Mouse (Mus musculus) C2C12 (cell line): ENCODE measurements around the gene Hectd1. TPM values are rescaled to one million over a fixed set of nuclear protein-coding genes. Genes with fewer than 3 reads are reported as not detected.

Experiments used
- H3K27me3 ChIP-seq: one replicate; pipeline ENCODE4 v1.6.1; 2011; ENCODE audit not compliant: control insufficient read depth, insufficient read depth, insufficient read length
- H3K36me3 ChIP-seq: one replicate; pipeline ENCODE4 v1.6.1; 2011; ENCODE audit not compliant: control insufficient read depth, insufficient read depth
- H3K4me3 ChIP-seq: one replicate; pipeline ENCODE4 v1.5.1; 2011; ENCODE audit warnings: mild to moderate bottlenecking, control low read depth; ENCODE audit not compliant: poor library complexity, insufficient read depth, severe bottlenecking
- H3K79me2 ChIP-seq: one replicate; pipeline ENCODE4 v1.6.1; 2011; ENCODE audit not compliant: control insufficient read depth, insufficient read depth
- H3K79me3 ChIP-seq: one replicate; pipeline ENCODE4 v1.6.1; 2011; ENCODE audit warnings: low read depth, control low read depth
- H3ac ChIP-seq: one replicate; pipeline ENCODE3; 2011; ENCODE audit warnings: low read depth; ENCODE audit not compliant: control insufficient read depth, insufficient read length
- CEBPB ChIP-seq: IDR thresholded peaks from one replicate; pipeline ENCODE4 v1.6.1; 2011; ENCODE audit warnings: low read depth, mild to moderate bottlenecking, control low read depth, moderate library complexity
- CTCF ChIP-seq: IDR thresholded peaks from one replicate; pipeline ENCODE4 v1.5.1; 2011; ENCODE audit not compliant: control insufficient read depth, insufficient read depth, insufficient read length
- FOSL1 ChIP-seq: IDR thresholded peaks from one replicate; pipeline ENCODE4 v1.8.0; 2011; ENCODE audit warnings: mild to moderate bottlenecking, low read length; ENCODE audit not compliant: poor library complexity, insufficient read depth, severe bottlenecking
- MAX ChIP-seq: IDR thresholded peaks from one replicate; pipeline ENCODE4 v1.6.1; 2011; ENCODE audit warnings: mild to moderate bottlenecking, control low read depth
- MYOD1 ChIP-seq: IDR thresholded peaks from one replicate; pipeline ENCODE4 v1.6.1; 2011; ENCODE audit warnings: low read depth; ENCODE audit not compliant: control insufficient read depth, insufficient read length
- MYOG ChIP-seq: IDR thresholded peaks from one replicate; pipeline ENCODE4 v1.6.1; 2011; ENCODE audit not compliant: control insufficient read depth, insufficient read length; ENCODE audit errors: extremely low read depth
- USF1 ChIP-seq: IDR thresholded peaks from one replicate; pipeline ENCODE4 v1.6.1; 2011; ENCODE audit warnings: low read depth, mild to moderate bottlenecking, control low read depth, moderate library complexity
- polyA plus RNA-seq: library from polyadenylated mRNA; unstranded; fragments of >200 nt; fragmentation: generic; extraction: Trizol; gene quantifications from one replicate; pipeline ENCODE4 v1.2.1, GENCODE M21; 2012; ENCODE audit warnings: missing spikeins

Gene Hectd1
- polyA plus RNA-seq, 1 experiment, result 17.4 TPM

DNA sequence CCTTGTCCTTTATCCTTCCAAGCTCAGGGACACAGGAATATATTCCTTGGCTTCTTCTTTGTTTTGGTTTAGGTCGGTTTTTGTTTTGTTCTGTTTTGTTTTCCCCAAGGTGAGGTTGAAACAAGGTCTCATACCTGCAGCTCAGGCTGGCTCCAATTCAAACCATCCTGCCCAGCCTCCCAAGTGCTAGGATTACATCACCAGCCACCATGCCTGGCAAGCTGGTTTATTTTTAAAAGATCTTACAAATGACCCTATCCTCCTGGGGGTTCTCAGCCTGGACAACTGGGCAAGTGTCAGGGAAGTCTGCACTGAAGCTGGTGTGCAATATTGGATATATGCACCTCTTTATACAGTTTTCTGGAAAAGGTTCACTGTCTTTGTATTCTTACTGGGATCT lies 116.7 kb downstream of the Hectd1 start:
- Histone ChIP-seq H3K27me3 (no peaks in the 10 kb centered on the region), H3K36me3 (no peaks in the 10 kb centered on the region), H3K79me2 (no peaks in the 10 kb centered on the region), H3ac (no peak overlapping the region), H3K79me3 (no peaks in the 10 kb centered on the region), H3K4me3 (no peak overlapping the region)
- TF ChIP-seq CEBPB, result no peak
- TF ChIP-seq USF1, result no peak

- H3K36me3 ChIP-seq, result no peaks in the 10 kb centered on the region
- H3K4me3 ChIP-seq, result no peak overlapping the region
- H3ac ChIP-seq, result no peak overlapping the region
- no peaks in the 10 kb centered on the region for H3K79me3 ChIP-seq
- no peak for TF ChIP-seq MYOG
- TF ChIP-seq CTCF, result no peak
- no peak for TF ChIP-seq CEBPB
- TF ChIP-seq MYOD1, result peak; percentile 28
- no peak for TF ChIP-seq MAX
- TF ChIP-seq FOSL1, result no peak
- H3K27me3 ChIP-seq, result no peaks in the 10 kb centered on the region
- no peaks in the 10 kb centered on the region for H3K79me2 ChIP-seq
Measured at GRCm38 (mm10) chr12:51710154-51710553, 119.2 kb downstream of the Hectd1 start.

DNA sequence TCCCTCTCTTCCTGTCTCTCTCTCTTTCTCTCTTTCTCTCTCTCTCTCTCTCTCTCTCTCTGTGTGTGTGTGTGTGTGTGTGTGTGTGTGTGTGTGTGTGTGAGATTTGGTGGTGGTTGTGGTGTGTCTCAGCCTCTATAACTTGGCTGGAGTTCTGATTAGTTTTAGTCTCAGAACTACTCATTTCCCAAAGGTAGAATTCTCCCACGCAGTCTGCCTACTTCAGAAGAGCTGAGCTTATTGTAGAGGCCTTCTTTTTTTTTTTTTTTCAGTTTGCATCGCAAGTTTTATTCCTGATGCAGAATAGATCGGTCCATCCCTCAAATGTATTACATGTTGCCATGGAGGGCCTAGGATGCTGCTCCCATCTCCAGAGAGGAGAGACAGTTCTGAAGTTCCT lies 119.6 kb downstream of the Hectd1 start:
- Histone ChIP-seq H3K79me3 (no peaks in the 10 kb centered on the region), H3K36me3 (no peaks in the 10 kb centered on the region), H3K27me3 (no peaks in the 10 kb centered on the region), H3K79me2 (peaks cover 3% of the 10 kb centered on the region), H3K4me3 (no peak overlapping the region), H3ac (no peak overlapping the region)
- TF ChIP-seq MYOD1 (no peak), MYOG (no peak), MAX (no peak), FOSL1 (no peak), CEBPB (no peak), CTCF (no peak), USF1 (no peak)

- Histone ChIP-seq H3ac (peak overlapping the region; percentile 18), H3K27me3 (no peaks in the 10 kb centered on the region), H3K79me2 (peaks cover 6% of the 10 kb centered on the region), H3K36me3 (no peaks in the 10 kb centered on the region), H3K4me3 (no peak overlapping the region), H3K79me3 (no peaks in the 10 kb centered on the region)
- peak; percentile 81 for TF ChIP-seq MYOD1
- no peak for TF ChIP-seq CTCF
- TF ChIP-seq FOSL1, result no peak
Measured at GRCm38 (mm10) chr12:51708941-51709686, 120.2 kb downstream of the Hectd1 start.

GRCm38 (mm10) chr12:51706673-51707235 lies 122.6 kb downstream of the Hectd1 start:
- H3ac ChIP-seq, result no peak overlapping the region
- H3K79me3 ChIP-seq, result no peaks in the 10 kb centered on the region
- peaks cover 10% of the 10 kb centered on the region for H3K79me2 ChIP-seq
- TF ChIP-seq MYOG (no peak), MAX (peak; percentile 63), CEBPB (peak; percentile 16), USF1 (peak; percentile 89), MYOD1 (no peak), FOSL1 (no peak), CTCF (no peak)
- no peak overlapping the region for H3K4me3 ChIP-seq
- H3K27me3 ChIP-seq, result no peaks in the 10 kb centered on the region
- H3K36me3 ChIP-seq, result no peaks in the 10 kb centered on the region

DNA sequence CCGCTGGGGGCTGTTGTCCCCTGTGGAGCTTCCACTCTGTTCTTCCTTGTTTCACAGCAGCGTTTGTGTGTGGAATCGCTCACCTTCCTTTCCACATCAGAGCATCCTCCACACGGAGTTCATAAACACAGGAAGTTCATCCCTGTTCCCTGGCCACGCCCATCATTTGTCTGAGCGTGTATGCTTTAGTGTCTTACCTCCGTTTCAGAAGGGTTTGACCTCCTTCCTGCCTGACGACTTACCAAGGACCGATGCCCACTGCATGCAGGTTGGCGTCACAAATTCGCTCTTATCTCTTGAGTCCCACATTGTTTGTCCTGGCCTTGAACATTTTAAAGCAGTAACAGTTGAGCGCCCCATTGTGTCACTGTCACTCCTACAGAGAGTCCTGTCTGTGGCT lies 123.6 kb downstream of the Hectd1 start:
- Histone ChIP-seq H3ac (no peak overlapping the region), H3K79me2 (peaks cover 10% of the 10 kb centered on the region), H3K36me3 (no peaks in the 10 kb centered on the region), H3K79me3 (no peaks in the 10 kb centered on the region), H3K27me3 (no peaks in the 10 kb centered on the region), H3K4me3 (no peak overlapping the region)
- TF ChIP-seq MYOG (no peak), CEBPB (no peak), MYOD1 (no peak), MAX (no peak), CTCF (no peak)
